Mouse (Mus musculus) telencephalon, adult 2 months (tissue): ENCODE measurements around the gene 4930404N11Rik.
A peak's percentile ranks its signal among the peaks of the same experiment; 100 is the strongest.

Source experiments
- DNase-seq: peaks from one replicate; pipeline ENCODE4 v3.0.0-alpha.2; 2011; ENCODE audit warnings: low read depth, low spot score

4930404N11Rik gene

DNA sequence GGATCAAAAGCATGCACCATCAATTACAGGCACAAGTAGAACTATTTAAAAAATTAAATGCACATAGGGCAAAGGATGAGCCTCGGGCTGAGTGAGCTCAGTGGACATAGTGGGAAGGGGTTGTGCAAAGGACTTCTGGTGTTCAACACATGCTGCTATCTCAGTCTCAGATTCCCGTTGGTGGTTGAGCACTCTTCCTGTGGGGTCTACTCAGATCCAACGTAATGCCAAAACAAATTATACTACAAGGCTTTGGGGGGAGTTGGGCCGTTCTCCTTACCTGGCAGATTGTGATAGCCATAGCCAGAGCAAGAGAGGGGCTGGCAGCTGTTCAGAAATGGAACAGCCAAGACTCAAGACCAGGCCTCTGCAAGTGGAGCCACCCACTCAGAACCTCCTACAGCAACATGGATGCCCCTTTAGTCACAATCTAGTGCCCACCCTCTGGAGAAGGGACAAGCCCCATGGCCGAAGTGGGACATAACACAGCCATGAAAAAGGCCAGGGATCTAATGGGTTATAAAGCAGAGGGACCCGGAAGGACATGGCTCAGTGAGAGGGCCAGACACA, 14.3 kb upstream of the 4930404N11Rik start:
- DNase-seq: no peak

DNA sequence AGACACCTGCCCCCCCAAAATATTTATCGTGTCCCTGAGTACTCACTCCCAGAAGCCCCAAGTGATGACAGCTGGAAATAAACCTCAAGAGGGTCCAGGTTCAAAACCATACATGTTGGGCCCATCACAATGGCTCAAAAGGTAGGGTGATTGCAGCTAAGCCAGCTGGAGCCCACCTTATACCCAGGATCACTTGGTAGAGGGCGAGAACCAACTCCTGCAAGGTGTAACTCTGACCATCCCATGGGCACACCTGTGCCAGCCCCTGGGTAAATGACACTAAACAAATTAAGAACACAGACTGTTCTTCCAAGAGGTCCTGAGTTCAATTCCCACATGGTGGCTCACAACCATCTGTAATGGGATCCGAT, 13.6 kb upstream of the 4930404N11Rik start:
- no peak for DNase-seq

- peak; percentile 99 for DNase-seq
These were observed 13.1 kb upstream of the 4930404N11Rik start for GRCm38 (mm10) chr10:81378553-81379182.

GRCm38 (mm10) chr10:81377793-81378552, 12.4 kb upstream of the 4930404N11Rik start, which contains the start of gene Fzr1:
Gene Fzr1 (minus strand): TSS chr10:81378516.
- no peak for DNase-seq

GRCm38 (mm10) chr10:81377362-81377664, 11.7 kb upstream of the 4930404N11Rik start:
- no peak for DNase-seq

DNA sequence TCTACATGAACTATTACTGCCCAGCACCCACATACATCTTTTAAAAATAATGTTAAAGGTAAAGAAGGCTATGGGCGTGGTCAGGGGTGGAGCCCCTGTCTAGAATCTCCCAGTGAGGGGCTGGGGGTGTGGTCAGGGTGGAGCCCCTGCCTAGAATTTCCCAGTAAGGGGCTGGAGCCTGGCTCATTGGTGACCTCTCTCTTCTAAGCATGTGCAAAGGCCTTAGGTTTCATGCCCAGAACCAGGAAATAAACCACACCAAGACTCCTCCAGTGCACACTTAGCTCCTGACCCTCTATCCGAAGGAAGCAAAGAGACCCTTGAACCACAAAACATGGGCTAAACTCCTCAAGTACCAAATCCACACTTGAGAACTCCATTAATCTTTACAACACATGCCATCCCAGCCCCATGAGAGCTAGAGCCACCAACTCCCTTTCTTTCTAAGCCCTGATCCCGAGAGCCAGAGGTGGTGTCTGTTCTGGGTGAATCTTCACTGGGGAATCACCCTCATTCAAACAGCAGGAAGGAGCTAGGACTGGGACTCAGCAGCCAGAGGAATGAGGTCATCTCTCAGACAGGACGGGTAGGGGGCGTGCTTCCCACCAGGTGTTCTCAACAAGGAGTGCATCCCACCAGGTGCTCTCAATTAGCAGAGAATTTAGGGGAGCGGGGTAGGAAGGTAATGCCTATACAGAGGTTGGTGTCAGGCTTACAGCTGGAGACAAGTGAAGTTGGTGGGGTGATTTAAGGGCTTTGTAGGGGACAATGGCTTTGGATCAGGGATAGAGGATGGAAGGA, 11.1 kb upstream of the 4930404N11Rik start:
- no peak for DNase-seq

DNA sequence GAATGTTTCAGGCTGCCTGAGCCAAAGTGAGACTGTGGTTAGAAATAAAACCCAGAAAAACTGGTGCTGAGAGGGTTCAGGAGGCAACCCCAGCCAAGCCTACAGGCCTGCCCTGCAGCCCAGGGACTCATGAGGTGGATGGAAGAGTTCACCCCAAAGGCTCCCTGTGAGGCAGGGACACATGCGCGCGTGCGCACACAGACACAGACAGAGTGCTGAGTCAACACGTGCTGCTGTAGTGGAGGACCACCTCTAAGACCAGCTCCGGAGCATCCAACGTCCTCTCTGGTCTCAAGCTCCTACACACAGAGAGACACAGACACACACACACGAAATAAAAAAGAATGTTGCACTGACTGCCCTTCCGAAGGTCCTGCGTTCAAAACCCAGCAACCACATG, 9.7 kb upstream of the 4930404N11Rik start:
- DNase-seq: no peak

DNA sequence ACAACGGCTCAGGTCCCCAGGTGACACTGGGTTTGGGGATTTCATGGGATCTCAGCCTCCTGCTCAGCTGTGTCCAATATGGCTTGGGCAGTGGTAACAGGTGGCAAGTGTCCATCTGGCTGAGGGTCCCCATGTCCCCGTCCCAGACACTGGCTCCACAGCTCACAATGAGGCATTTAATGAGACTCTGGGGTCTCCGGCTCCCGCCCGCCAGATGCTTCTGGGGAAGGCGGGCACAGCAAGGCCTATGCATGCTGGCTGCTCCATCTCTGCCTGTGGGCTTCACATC, 1.5 kb upstream of the 4930404N11Rik start:
- no peak for DNase-seq

GRCm38 (mm10) chr10:81366477-81367206, 1.0 kb upstream of the 4930404N11Rik start:
- no peak for DNase-seq

DNA sequence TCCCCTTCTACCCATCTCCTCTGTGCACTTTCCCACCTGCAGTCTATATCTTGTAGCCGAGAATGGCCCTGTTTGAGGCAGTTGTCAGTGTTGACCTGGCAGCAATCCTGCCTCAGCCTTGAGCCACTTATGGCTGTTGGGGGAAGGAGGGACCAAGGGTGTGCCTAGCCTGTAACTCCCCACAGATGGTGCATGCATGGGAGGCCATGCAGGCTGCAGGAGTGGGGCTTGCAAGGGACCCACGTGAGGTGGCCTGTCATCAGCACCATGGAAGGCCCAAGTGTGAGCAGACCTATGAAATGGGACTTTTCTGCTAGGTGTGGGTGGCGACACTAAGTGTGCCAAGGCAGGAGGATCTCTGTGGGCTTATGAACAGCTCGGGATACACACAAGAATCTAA, 543 bp downstream of the 4930404N11Rik start:
- peak; percentile 52 for DNase-seq

- DNase-seq: no peak
These were observed 950 bp downstream of the 4930404N11Rik start for GRCm38 (mm10) chr10:81364666-81365065.

GRCm38 (mm10) chr10:81363436-81364346, 1.9 kb downstream of the 4930404N11Rik start:
- no peak for DNase-seq

DNA sequence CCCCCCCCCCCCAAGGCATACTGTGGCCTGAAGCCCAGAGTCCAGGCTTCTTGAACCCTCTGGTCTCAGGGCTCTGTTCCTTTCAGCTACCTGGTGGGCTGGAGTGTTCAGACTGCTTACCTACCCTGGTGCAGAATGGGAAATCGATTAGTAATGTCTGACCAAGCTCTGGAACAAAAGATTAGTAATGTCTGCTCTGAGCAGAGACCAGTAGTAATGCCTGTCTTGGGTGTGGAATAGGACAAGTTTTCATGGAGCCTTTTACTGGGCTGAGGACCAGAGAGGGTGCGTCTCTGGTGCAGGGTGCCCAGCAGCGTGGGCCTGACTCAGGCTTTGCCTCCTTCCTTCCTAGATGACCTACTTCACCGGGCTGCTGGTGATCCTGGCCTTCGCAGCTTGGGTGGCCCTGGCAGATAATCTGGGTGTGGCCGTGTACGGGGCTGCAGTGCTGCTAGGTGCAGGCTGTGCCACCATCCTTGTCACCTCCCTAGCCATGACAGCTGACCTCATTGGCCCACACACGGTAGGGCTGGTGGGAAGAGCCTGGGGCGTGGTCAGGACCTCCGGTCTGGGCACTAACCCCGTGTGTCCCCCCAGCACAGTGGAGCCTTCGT, 3.2 kb downstream of the 4930404N11Rik start:
- DNase-seq: no peak

DNA sequence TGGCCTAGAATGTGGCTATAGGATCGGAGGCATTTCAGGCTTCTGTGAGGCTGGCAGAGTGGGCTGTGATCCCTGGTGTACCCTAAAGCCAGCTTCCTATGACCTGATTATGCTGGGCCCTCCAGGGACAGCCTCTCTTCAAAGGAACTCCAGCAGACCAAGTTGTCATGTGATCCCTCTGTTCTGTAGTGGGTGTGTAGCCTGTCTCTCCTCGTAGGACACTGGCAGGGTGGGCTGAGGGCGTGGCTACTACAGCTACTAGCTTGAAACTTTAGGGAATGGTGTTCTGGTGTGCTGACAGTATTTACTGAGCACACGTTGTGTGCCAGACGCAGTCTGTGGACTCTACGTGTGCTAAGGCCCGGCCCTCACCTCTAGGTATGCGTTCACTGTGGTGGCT, 4.9 kb downstream of the 4930404N11Rik start:
- DNase-seq: no peak

- no peak for DNase-seq
These were observed 6.8 kb downstream of the 4930404N11Rik start for GRCm38 (mm10) chr10:81358841-81359240.

- DNase-seq: no peak
These were observed 7.4 kb downstream of the 4930404N11Rik start for GRCm38 (mm10) chr10:81358209-81358608.

DNA sequence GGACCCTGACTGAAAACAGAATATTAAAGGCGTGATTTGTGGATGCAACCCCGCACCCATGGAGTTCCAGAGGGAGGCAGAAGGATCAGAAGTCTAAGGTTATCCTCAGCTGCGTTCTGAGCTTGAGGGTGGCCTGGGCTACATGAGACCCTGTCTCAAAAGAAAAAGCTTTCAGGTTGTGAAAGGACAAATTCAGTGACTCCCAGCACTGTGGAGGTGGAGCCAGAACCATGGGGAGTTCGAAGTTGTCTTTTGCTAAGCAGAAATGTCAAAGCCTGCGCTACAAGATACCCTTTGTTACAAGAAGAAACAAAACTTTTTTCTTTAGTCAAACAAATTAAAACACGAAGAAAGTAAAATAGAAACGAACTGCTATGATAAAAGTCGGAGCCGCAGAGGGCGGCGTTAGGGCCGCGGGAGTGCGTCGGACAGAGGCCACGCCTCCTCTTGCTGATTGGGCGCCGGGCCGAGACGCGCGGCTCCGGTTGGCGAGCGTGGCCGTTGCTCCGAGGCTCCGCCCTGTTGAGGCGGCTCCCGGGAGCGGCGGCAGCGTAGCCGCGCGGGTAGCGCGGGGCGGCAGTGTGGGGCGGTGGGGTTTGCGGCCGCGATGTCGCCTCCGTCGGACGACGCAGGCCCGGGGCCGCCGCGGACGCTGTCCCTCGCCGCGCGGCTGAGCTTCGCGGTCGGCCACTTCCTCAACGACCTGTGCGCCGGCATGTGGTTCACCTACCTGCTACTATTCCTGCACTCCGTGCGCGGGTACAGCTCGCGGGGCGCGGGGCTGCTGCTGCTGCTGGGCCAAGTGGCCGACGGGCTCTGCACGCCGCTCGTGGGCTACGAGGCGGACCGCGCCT, 8.4 kb downstream of the 4930404N11Rik start, which contains the start of gene Mfsd12:
Gene Mfsd12 (plus strand): TSS at position 501 of the 854 bp plus-strand sequence.
- peak; percentile 69 for DNase-seq

GRCm38 (mm10) chr10:81356352-81356990, 9.1 kb downstream of the 4930404N11Rik start:
- DNase-seq: no peak

DNA sequence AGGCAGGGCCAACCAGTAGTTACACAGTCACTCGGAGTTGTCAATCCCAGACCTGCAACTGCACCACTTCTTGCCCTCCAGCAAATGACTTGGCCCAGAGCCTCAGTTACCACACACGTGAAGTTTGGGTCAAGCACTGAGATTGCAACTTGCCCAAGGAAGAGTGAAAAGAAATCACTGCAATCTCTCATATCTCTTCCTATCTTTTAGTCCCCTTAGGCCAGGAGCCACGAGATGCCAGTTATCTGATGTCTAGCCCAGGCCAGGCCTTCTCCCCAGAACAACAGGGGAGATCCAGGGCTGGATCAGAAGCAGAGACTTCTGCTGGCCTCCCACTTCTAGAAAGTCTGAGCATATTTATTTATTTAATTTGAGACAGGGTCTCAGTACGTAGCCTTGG, 10.1 kb downstream of the 4930404N11Rik start:
- DNase-seq: no peak
